Mouse (Mus musculus): ENCODE data around the gene Fam234b. TPM values are rescaled to one million over a fixed set of nuclear protein-coding genes. Genes with fewer than 3 reads are reported as not detected.

Gene Fam234b
- polyA plus RNA-seq, 1 experiment = 22.5 TPM

DNA sequence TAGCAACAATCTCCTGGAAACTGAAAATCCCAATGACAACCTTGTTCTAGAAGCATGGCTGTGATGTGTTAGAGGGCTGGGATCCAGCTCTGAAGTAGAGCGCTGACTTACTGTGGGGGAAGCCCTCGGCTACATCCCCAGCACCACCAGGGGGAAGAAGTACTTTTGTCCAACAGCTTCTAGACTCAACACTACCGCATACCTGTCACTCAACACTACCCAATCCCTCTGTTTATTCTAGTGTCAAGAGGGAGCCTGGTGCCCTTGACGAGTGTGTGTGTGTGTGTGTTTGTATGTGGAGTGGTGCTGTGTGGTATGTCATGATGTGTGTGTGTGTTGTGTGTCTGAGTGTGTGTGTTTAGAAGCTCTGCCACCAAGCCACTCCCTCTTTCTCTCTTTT is 40.3 kb upstream of the Fam234b start:
- no peak for TF ChIP-seq CTCF (IDR thresholded peaks at IDR 0.05; ENCODE audit: extremely low read depth, insufficient read length, insufficient replicate concordance, low read depth, low read length)
- no peak for TF ChIP-seq POLR2A (IDR thresholded peaks at IDR 0.05; ENCODE audit: low read depth, low read length)
- 78% methylated on average over 4 of the region's 4 CpGs for WGBS
- peaks cover 4% of the 10 kb centered on the region; the same call in 1 of the 2 replicates for H3K4me1 ChIP-seq (ENCODE audit: control insufficient read depth, insufficient read depth, insufficient read length, low read length)
- H3K36me3 ChIP-seq (ENCODE audit: control insufficient read depth, insufficient read depth, low read length) = no peaks in the 10 kb centered on the region
- H3K4me3 ChIP-seq (ENCODE audit: low read depth, low read length) = no peak overlapping the region
- H3K27ac ChIP-seq (ENCODE audit: insufficient read depth, low read depth, low read length) = no peak overlapping the region
- no peaks in the 10 kb centered on the region for H3K27me3 ChIP-seq (ENCODE audit: control insufficient read depth, insufficient read depth, low read length)

DNA sequence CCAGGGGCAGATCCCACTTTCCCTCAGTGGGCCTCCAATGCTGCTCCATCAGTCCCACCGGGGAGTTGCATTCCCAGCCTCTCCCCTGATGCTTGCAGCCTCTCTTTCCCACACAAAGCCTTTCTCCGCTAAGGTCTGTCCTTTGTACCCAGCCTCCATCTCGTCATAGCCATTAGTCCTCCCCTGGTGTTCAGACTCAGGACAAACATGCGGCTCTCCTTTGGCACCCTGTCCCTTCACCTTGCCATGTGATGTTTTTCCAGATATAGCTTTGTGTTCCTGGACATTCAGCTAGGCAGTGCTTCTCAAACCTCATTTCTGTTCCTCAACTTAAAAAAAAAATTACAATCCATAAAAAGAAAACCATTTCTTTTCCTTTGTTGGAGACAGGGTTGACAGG is 39.3 kb upstream of the Fam234b start:
- 76% methylated on average over 4 of the region's 4 CpGs for WGBS
- H3K4me1 ChIP-seq (ENCODE audit: control insufficient read depth, insufficient read depth, insufficient read length, low read length) = peaks cover 4% of the 10 kb centered on the region; the same call in 1 of the 2 replicates
- H3K36me3 ChIP-seq (ENCODE audit: control insufficient read depth, insufficient read depth, low read length) = no peaks in the 10 kb centered on the region
- no peak overlapping the region for H3K4me3 ChIP-seq (ENCODE audit: low read depth, low read length)
- no peak for TF ChIP-seq POLR2A (IDR thresholded peaks at IDR 0.05; ENCODE audit: low read depth, low read length)
- TF ChIP-seq CTCF (IDR thresholded peaks at IDR 0.05; ENCODE audit: extremely low read depth, insufficient read length, insufficient replicate concordance, low read depth, low read length) = no peak
- no peak overlapping the region for H3K27ac ChIP-seq (ENCODE audit: insufficient read depth, low read depth, low read length)
- H3K27me3 ChIP-seq (ENCODE audit: control insufficient read depth, insufficient read depth, low read length) = no peaks in the 10 kb centered on the region

DNA sequence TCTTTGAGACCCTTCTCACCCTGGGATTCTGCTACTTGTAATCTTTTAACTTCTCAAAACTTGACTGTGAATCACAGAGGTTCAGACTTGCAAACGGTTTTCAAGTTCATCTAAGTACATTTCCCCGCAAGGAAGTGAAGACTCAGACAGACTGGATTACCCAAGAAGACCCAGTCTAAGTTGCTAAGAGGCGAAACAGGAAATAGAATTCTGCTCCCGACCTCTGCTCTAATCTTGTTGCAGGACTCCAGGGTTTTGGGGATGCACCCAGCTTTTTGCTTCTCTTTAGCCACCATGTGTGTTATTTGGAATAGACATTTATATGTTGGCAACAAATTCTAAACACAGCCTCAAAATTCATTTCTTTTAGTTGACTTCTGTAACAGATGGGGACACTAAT is 36.4 kb upstream of the Fam234b start:
- Histone ChIP-seq H3K27ac (ENCODE audit: insufficient read depth, low read depth, low read length) (no peak overlapping the region), H3K4me1 (ENCODE audit: control insufficient read depth, insufficient read depth, insufficient read length, low read length) (peaks cover 3% of the 10 kb centered on the region; the same call in 1 of the 2 replicates), H3K4me3 (ENCODE audit: low read depth, low read length) (no peak overlapping the region), H3K36me3 (ENCODE audit: control insufficient read depth, insufficient read depth, low read length) (no peaks in the 10 kb centered on the region), H3K27me3 (ENCODE audit: control insufficient read depth, insufficient read depth, low read length) (no peaks in the 10 kb centered on the region)
- WGBS = 63% methylated on average over 4 of the region's 4 CpGs
- no peak for TF ChIP-seq POLR2A (IDR thresholded peaks at IDR 0.05; ENCODE audit: low read depth, low read length)
- TF ChIP-seq CTCF (IDR thresholded peaks at IDR 0.05; ENCODE audit: extremely low read depth, insufficient read length, insufficient replicate concordance, low read depth, low read length) = no peak

- H3K36me3 ChIP-seq (ENCODE audit: control insufficient read depth, insufficient read depth, low read length) = no peaks in the 10 kb centered on the region
- no peak overlapping the region for H3K27ac ChIP-seq (ENCODE audit: insufficient read depth, low read depth, low read length)
- no peaks in the 10 kb centered on the region for H3K4me1 ChIP-seq (ENCODE audit: control insufficient read depth, insufficient read depth, insufficient read length, low read length)
- H3K4me3 ChIP-seq (ENCODE audit: low read depth, low read length) = no peak overlapping the region
- TF ChIP-seq CTCF (IDR thresholded peaks at IDR 0.05; ENCODE audit: extremely low read depth, insufficient read length, insufficient replicate concordance, low read depth, low read length) (no peak), POLR2A (IDR thresholded peaks at IDR 0.05; ENCODE audit: low read depth, low read length) (no peak)
- WGBS = 86% methylated on average over 3 of the region's 3 CpGs
- no peaks in the 10 kb centered on the region for H3K27me3 ChIP-seq (ENCODE audit: control insufficient read depth, insufficient read depth, low read length)
Observed at GRCm38 (mm10) chr6:135162311-135162710, 35.5 kb upstream of the Fam234b start.

DNA sequence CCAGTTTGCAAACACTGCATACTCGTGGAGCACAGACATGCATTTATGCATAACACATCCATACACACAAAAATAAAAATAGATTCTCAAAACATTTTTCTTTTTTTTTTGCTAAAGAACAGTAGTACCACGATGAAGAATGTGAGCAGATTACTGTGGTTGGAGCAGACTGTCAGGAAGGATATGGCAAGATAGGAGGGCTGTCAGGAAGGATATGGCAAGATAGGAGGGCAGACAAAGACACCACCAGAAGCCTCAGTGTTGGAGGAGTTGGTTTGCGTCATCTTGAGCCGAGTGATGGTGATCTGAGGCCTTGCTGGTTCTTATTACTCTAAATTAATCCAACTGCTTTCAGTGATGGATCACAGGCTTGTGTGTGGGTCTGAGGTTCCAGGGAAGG is 34.9 kb upstream of the Fam234b start:
- WGBS = 82% methylated on average over 4 of the region's 4 CpGs
- H3K27me3 ChIP-seq (ENCODE audit: control insufficient read depth, insufficient read depth, low read length) = no peaks in the 10 kb centered on the region
- no peak overlapping the region for H3K4me3 ChIP-seq (ENCODE audit: low read depth, low read length)
- H3K4me1 ChIP-seq (ENCODE audit: control insufficient read depth, insufficient read depth, insufficient read length, low read length) = peaks cover 3% of the 10 kb centered on the region
- no peak overlapping the region for H3K27ac ChIP-seq (ENCODE audit: insufficient read depth, low read depth, low read length)
- no peaks in the 10 kb centered on the region for H3K36me3 ChIP-seq (ENCODE audit: control insufficient read depth, insufficient read depth, low read length)
- TF ChIP-seq POLR2A (IDR thresholded peaks at IDR 0.05; ENCODE audit: low read depth, low read length) = no peak
- TF ChIP-seq CTCF (IDR thresholded peaks at IDR 0.05; ENCODE audit: extremely low read depth, insufficient read length, insufficient replicate concordance, low read depth, low read length) = no peak

GRCm38 (mm10) chr6:135165191-135165590 is 32.6 kb upstream of the Fam234b start:
- Histone ChIP-seq H3K36me3 (ENCODE audit: control insufficient read depth, insufficient read depth, low read length) (no peaks in the 10 kb centered on the region), H3K27ac (ENCODE audit: insufficient read depth, low read depth, low read length) (no peak overlapping the region), H3K27me3 (ENCODE audit: control insufficient read depth, insufficient read depth, low read length) (no peaks in the 10 kb centered on the region), H3K4me1 (ENCODE audit: control insufficient read depth, insufficient read depth, insufficient read length, low read length) (peaks cover 5% of the 10 kb centered on the region), H3K4me3 (ENCODE audit: low read depth, low read length) (no peak overlapping the region)
- TF ChIP-seq CTCF (IDR thresholded peaks at IDR 0.05; ENCODE audit: extremely low read depth, insufficient read length, insufficient replicate concordance, low read depth, low read length) (no peak), POLR2A (IDR thresholded peaks at IDR 0.05; ENCODE audit: low read depth, low read length) (no peak)
- WGBS = 73% methylated on average over 3 of the region's 3 CpGs

GRCm38 (mm10) chr6:135165706-135166105 is 32.1 kb upstream of the Fam234b start:
- Histone ChIP-seq H3K36me3 (ENCODE audit: control insufficient read depth, insufficient read depth, low read length) (no peaks in the 10 kb centered on the region), H3K4me3 (ENCODE audit: low read depth, low read length) (no peak overlapping the region), H3K27me3 (ENCODE audit: control insufficient read depth, insufficient read depth, low read length) (no peaks in the 10 kb centered on the region), H3K4me1 (ENCODE audit: control insufficient read depth, insufficient read depth, insufficient read length, low read length) (peaks cover 5% of the 10 kb centered on the region), H3K27ac (ENCODE audit: insufficient read depth, low read depth, low read length) (no peak overlapping the region)
- 77% methylated on average over 2 of the region's 2 CpGs for WGBS
- no peak for TF ChIP-seq POLR2A (IDR thresholded peaks at IDR 0.05; ENCODE audit: low read depth, low read length)
- no peak for TF ChIP-seq CTCF (IDR thresholded peaks at IDR 0.05; ENCODE audit: extremely low read depth, insufficient read length, insufficient replicate concordance, low read depth, low read length)

- H3K4me1 ChIP-seq (ENCODE audit: control insufficient read depth, insufficient read depth, insufficient read length, low read length) = peaks cover 5% of the 10 kb centered on the region
- no peaks in the 10 kb centered on the region for H3K27me3 ChIP-seq (ENCODE audit: control insufficient read depth, insufficient read depth, low read length)
- H3K4me3 ChIP-seq (ENCODE audit: low read depth, low read length) = no peak overlapping the region
- H3K27ac ChIP-seq (ENCODE audit: insufficient read depth, low read depth, low read length) = no peak overlapping the region
- TF ChIP-seq POLR2A (IDR thresholded peaks at IDR 0.05; ENCODE audit: low read depth, low read length) (no peak), CTCF (IDR thresholded peaks at IDR 0.05; ENCODE audit: extremely low read depth, insufficient read length, insufficient replicate concordance, low read depth, low read length) (no peak)
- H3K36me3 ChIP-seq (ENCODE audit: control insufficient read depth, insufficient read depth, low read length) = no peaks in the 10 kb centered on the region
- 95% methylated on average over 3 of the region's 3 CpGs for WGBS
Observed at GRCm38 (mm10) chr6:135166262-135166661, 31.5 kb upstream of the Fam234b start.

All from small intestine, adult 2 months (tissue).